Mouse (Mus musculus): ENCODE data around the gene Xntrpc. TPM values are rescaled to one million over a fixed set of nuclear protein-coding genes. Genes with fewer than 3 reads are reported as not detected.

Gene Xntrpc
- total RNA-seq, 1 experiment = 0.76 TPM

DNA sequence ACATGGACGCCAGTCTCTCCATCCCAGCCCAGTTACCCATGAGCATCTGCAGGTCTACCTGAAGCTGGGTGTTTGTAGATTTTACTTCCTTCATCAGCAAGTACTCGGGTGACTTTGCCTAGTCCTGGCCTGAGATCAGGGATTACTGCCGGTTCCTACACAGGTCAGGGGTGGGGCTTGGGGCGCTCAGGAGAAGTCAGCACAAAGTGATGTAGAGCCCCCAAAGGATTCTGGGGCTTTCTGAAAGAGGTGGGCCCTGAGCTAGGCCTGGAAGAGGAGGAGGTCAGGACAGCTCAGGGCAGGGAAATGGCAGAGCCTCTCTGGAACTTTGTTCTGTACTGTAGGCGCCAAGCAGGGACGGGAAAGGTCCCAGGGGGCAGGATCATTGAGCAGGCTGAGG lies 37.2 kb downstream of the Xntrpc start:
- no peak for TF ChIP-seq ZC3H11A (IDR thresholded peaks at IDR 0.05; ENCODE audit: borderline replicate concordance, low read depth, low read length)
- TF ChIP-seq CHD2 (IDR thresholded peaks at IDR 0.05; ENCODE audit: low read depth, low read length) = no peak
- TF ChIP-seq ZNF384 (IDR thresholded peaks at IDR 0.05; ENCODE audit: low read depth, low read length) = no peak
- no peak for TF ChIP-seq MAFK (IDR thresholded peaks at IDR 0.05; ENCODE audit: insufficient read depth, low read depth, low read length)
- no peak for TF ChIP-seq HCFC1 (IDR thresholded peaks at IDR 0.05; ENCODE audit: borderline replicate concordance, insufficient read depth, low read length)
- Histone ChIP-seq H3K27ac (ENCODE audit: insufficient read depth, low read depth, low read length, poor library complexity, severe bottlenecking) (no peak overlapping the region), H3K9ac (ENCODE audit: insufficient read depth, low read depth, low read length, poor library complexity, severe bottlenecking) (peak overlapping the region; percentile 72), H3K36me3 (ENCODE audit: control insufficient read depth, insufficient read depth, low read length, poor library complexity, severe bottlenecking) (no peaks in the 10 kb centered on the region), H3K4me1 (ENCODE audit: control insufficient read depth in 2 of 2, insufficient read depth in 2 of 2, low read length in 2 of 2, poor library complexity in 1 of 2) (peaks cover 15 to 25% of the 10 kb centered on the region in 2 experiments), H3K9me3 (ENCODE audit: control insufficient read depth, insufficient read depth, low read depth, low read length) (no peaks in the 10 kb centered on the region), H3K4me3 (ENCODE audit: insufficient read depth in 1 of 2, low read depth in 1 of 2, low read length in 2 of 2, poor library complexity in 1 of 2, severe bottlenecking in 1 of 2) (peak overlapping the region; percentile 42 to 52)
- DNase-seq (ENCODE audit: low read depth, low spot score) = no peak
- in situ Hi-C loops (cut with MboI; ENCODE audit: low sequenced_read_pairs in 2 of 2, unreplicated experiment in 2 of 2) = no loop called here

DNA sequence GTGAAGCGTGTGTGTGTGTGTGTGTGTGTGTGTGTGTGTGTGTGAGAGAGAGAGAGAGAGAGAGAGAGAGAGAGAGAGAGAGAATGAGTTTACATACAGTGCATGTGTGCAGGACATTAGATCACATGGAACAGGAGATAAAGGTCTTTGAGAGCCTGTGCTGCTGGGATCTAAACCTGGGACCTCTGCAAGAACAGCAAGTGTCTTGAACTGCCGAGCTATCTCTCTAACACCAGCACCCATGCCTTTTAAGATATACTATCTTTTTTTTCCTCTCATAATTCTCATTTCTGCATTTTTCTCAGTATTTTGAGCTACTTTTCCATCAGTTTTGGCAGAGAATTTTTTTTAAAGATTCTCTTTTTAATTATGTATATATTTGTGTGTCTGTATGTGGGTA lies 38.0 kb downstream of the Xntrpc start:
- no peak for TF ChIP-seq ZNF384 (IDR thresholded peaks at IDR 0.05; ENCODE audit: low read depth, low read length)
- H3K4me1 ChIP-seq (ENCODE audit: control insufficient read depth in 2 of 2, insufficient read depth in 2 of 2, low read length in 2 of 2, poor library complexity in 1 of 2) = peaks cover 15 to 25% of the 10 kb centered on the region in 2 experiments
- no peak for DNase-seq (ENCODE audit: low read depth, low spot score)
- no peaks in the 10 kb centered on the region for H3K9me3 ChIP-seq (ENCODE audit: control insufficient read depth, insufficient read depth, low read depth, low read length)
- no peak overlapping the region for H3K4me3 ChIP-seq (ENCODE audit: insufficient read depth in 1 of 2, low read depth in 1 of 2, low read length in 2 of 2, poor library complexity in 1 of 2, severe bottlenecking in 1 of 2)
- H3K27ac ChIP-seq (ENCODE audit: insufficient read depth, low read depth, low read length, poor library complexity, severe bottlenecking) = no peak overlapping the region
- in situ Hi-C loops (cut with MboI; ENCODE audit: low sequenced_read_pairs in 2 of 2, unreplicated experiment in 2 of 2) = no loop called here
- H3K36me3 ChIP-seq (ENCODE audit: control insufficient read depth, insufficient read depth, low read length, poor library complexity, severe bottlenecking) = no peaks in the 10 kb centered on the region
- H3K9ac ChIP-seq (ENCODE audit: insufficient read depth, low read depth, low read length, poor library complexity, severe bottlenecking) = no peak overlapping the region

DNA sequence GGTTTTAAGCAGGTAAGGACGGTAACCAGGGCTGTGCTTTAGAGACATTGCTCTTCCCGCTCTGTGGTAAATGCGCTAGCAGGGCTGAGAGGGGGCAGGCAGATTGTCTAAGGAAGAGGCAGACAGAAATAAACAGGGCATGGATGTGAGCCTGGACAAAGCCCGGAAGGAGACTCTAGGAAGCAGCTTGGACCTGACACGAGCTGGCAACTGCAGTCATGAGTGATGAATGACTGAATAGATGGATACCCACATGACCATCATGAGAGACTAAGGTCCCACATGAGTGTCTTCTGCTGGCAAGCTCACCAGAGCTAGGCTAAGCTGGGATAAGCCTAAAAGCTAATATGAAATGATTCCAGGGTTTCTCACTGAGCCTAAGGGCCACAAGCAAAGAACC lies 38.6 kb downstream of the Xntrpc start:
- H3K9me3 ChIP-seq (ENCODE audit: control insufficient read depth, insufficient read depth, low read depth, low read length) = no peaks in the 10 kb centered on the region
- in situ Hi-C loops (cut with MboI; ENCODE audit: low sequenced_read_pairs in 2 of 2, unreplicated experiment in 2 of 2) = no loop called here
- H3K4me3 ChIP-seq (ENCODE audit: insufficient read depth in 1 of 2, low read depth in 1 of 2, low read length in 2 of 2, poor library complexity in 1 of 2, severe bottlenecking in 1 of 2) = no peak overlapping the region
- TF ChIP-seq HCFC1 (IDR thresholded peaks at IDR 0.05; ENCODE audit: borderline replicate concordance, insufficient read depth, low read length) = no peak
- no peak overlapping the region for H3K27ac ChIP-seq (ENCODE audit: insufficient read depth, low read depth, low read length, poor library complexity, severe bottlenecking)
- no peak for DNase-seq (ENCODE audit: low read depth, low spot score)
- no peak overlapping the region for H3K9ac ChIP-seq (ENCODE audit: insufficient read depth, low read depth, low read length, poor library complexity, severe bottlenecking)
- no peaks in the 10 kb centered on the region for H3K36me3 ChIP-seq (ENCODE audit: control insufficient read depth, insufficient read depth, low read length, poor library complexity, severe bottlenecking)
- H3K4me1 ChIP-seq (ENCODE audit: control insufficient read depth in 2 of 2, insufficient read depth in 2 of 2, low read length in 2 of 2, poor library complexity in 1 of 2) = peaks cover 15 to 25% of the 10 kb centered on the region in 2 experiments

DNA sequence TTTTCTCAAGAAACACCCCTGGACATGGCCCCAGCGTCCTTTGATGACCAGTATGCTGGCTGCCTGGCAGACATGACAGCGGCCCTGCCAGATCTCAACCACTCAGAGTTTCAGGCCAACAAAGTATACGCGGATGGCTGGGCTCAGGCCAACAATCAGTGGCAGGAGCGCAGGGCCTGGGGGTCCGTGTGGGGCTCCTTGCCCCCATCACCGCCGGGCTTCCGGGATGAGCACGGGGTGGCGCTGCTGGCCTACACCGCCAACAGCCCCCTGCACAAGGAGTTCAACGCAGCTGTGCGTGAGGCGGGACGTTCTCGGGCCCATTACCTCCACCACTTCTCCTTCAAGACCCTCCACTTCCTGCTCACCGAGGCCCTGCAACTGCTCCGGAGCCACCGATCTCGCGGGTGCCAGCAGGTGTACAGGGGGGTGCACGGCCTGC lies 41.2 kb downstream of the Xntrpc start:
- H3K4me1 ChIP-seq (ENCODE audit: control insufficient read depth in 2 of 2, insufficient read depth in 2 of 2, low read length in 2 of 2, poor library complexity in 1 of 2) = peaks cover 3% of the 10 kb centered on the region in 2 experiments; a peak in 2 of 4 replicates

DNA sequence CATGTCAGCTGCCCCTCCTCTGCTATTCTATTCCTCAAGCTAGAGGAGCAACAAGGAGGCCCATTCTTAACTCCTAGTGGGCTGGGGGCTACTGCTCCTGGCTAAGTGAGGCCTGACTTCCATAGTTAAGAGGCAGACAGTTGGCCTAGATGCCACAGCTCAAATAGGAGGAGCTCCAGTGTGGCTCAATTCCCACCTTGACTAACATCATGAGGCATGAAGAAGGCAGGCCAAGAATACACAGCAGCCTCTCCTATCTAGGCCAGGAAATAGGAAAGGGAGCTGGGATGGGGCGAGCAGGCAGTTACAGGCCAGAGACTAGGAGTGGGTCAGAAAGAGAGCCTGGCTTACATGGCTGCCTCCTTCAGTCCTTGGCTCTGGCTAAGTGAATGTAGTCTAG lies 42.7 kb downstream of the Xntrpc start:
- DNase-seq (ENCODE audit: low read depth, low spot score) = no peak
- Histone ChIP-seq H3K27ac (ENCODE audit: insufficient read depth, low read depth, low read length, poor library complexity, severe bottlenecking) (no peak overlapping the region), H3K9ac (ENCODE audit: insufficient read depth, low read depth, low read length, poor library complexity, severe bottlenecking) (no peak overlapping the region), H3K36me3 (ENCODE audit: control insufficient read depth, insufficient read depth, low read length, poor library complexity, severe bottlenecking) (no peaks in the 10 kb centered on the region), H3K9me3 (ENCODE audit: control insufficient read depth, insufficient read depth, low read depth, low read length) (no peaks in the 10 kb centered on the region), H3K4me3 (ENCODE audit: insufficient read depth in 1 of 2, low read depth in 1 of 2, low read length in 2 of 2, poor library complexity in 1 of 2, severe bottlenecking in 1 of 2) (no peak overlapping the region), H3K4me1 (ENCODE audit: control insufficient read depth in 2 of 2, insufficient read depth in 2 of 2, low read length in 2 of 2, poor library complexity in 1 of 2) (peaks cover 0 to 6% of the 10 kb centered on the region in 2 experiments; a peak in 1 of 4 replicates)
- in situ Hi-C loops (cut with MboI; ENCODE audit: low sequenced_read_pairs in 2 of 2, unreplicated experiment in 2 of 2) = no loop called here
- TF ChIP-seq ZC3H11A (IDR thresholded peaks at IDR 0.05; ENCODE audit: borderline replicate concordance, low read depth, low read length) (no peak), MAFK (IDR thresholded peaks at IDR 0.05; ENCODE audit: insufficient read depth, low read depth, low read length) (no peak), CHD2 (IDR thresholded peaks at IDR 0.05; ENCODE audit: low read depth, low read length) (no peak), ZNF384 (IDR thresholded peaks at IDR 0.05; ENCODE audit: low read depth, low read length) (no peak), HCFC1 (IDR thresholded peaks at IDR 0.05; ENCODE audit: borderline replicate concordance, insufficient read depth, low read length) (no peak)

More for the DNA sequence above, 41.2 kb downstream of the Xntrpc start:
- Histone ChIP-seq H3K9ac (ENCODE audit: insufficient read depth, low read depth, low read length, poor library complexity, severe bottlenecking) (peak overlapping the region; percentile 70), H3K9me3 (ENCODE audit: control insufficient read depth, insufficient read depth, low read depth, low read length) (no peaks in the 10 kb centered on the region), H3K36me3 (ENCODE audit: control insufficient read depth, insufficient read depth, low read length, poor library complexity, severe bottlenecking) (no peaks in the 10 kb centered on the region), H3K4me3 (ENCODE audit: insufficient read depth in 1 of 2, low read depth in 1 of 2, low read length in 2 of 2, poor library complexity in 1 of 2, severe bottlenecking in 1 of 2) (peak overlapping the region; percentile 64 to 74), H3K27ac (ENCODE audit: insufficient read depth, low read depth, low read length, poor library complexity, severe bottlenecking) (no peak overlapping the region)
- TF ChIP-seq CHD2 (IDR thresholded peaks at IDR 0.05; ENCODE audit: low read depth, low read length) (no peak), MAFK (IDR thresholded peaks at IDR 0.05; ENCODE audit: insufficient read depth, low read depth, low read length) (no peak), ZC3H11A (IDR thresholded peaks at IDR 0.05; ENCODE audit: borderline replicate concordance, low read depth, low read length) (no peak), HCFC1 (IDR thresholded peaks at IDR 0.05; ENCODE audit: borderline replicate concordance, insufficient read depth, low read length) (no peak), ZNF384 (IDR thresholded peaks at IDR 0.05; ENCODE audit: low read depth, low read length) (no peak)
- in situ Hi-C loops (cut with MboI; ENCODE audit: low sequenced_read_pairs in 2 of 2, unreplicated experiment in 2 of 2) = no loop called here
- DNase-seq (ENCODE audit: low read depth, low spot score) = no peak

Data from ES-E14 (cell line).